Mouse (Mus musculus): Measurements from ENCODE around the gene Gm28043. TPM values are rescaled to one million over a fixed set of nuclear protein-coding genes. Genes with fewer than 3 reads are reported as not detected.

The Gm28043 gene
- polyA plus RNA-seq, 1 experiment from 2014 or later, result 1.9 TPM

DNA sequence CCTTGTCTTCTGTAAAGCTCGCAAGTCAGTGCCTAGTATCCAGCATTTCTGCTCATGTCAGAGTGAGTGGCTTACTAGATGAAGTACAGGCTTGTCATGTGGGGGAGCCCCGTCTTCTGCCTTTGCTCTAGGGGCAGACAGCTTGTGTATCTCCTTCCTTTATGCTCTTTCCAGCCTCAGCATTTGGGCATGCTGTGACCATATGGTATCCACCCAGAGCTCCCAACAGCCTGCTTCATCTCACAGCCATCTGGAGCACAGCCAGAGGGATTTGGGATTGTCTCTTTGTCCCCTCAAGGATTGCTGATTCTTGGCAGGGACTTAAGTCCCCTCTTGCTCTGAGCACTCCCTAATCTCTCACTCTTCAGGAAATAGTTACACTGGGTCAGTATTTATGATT, 65.5 kb downstream of the Gm28043 start:
- Histone ChIP-seq H3K27me3 (replicated peaks; ENCODE audit: control insufficient read depth, insufficient read depth, low read length) (no peaks in the 10 kb centered on the region), H3K4me3 (ENCODE audit: low read depth, low read length) (no peak overlapping the region), H3K36me3 (ENCODE audit: control insufficient read depth, insufficient read depth, low read length) (peaks cover 88% of the 10 kb centered on the region), H3K9me3 (replicated peaks; ENCODE audit: control insufficient read depth, low read length) (no peaks in the 10 kb centered on the region), H3K4me2 (ENCODE audit: low read length) (no peak overlapping the region), H3K27ac (ENCODE audit: low read depth, low read length) (peak overlapping the region; percentile 81), H3K4me1 (ENCODE audit: control insufficient read depth, insufficient read depth, low read length) (no peaks in the 10 kb centered on the region), H3K9ac (ENCODE audit: low read length) (no peak overlapping the region; the same call in 1 of the 2 replicates)
- ATAC-seq, result peak; percentile 94
- WGBS, result 51% methylated on average over 2 of the region's 2 CpGs
- peak; percentile 88 for DNase-seq (ENCODE audit: low spot score)

DNA sequence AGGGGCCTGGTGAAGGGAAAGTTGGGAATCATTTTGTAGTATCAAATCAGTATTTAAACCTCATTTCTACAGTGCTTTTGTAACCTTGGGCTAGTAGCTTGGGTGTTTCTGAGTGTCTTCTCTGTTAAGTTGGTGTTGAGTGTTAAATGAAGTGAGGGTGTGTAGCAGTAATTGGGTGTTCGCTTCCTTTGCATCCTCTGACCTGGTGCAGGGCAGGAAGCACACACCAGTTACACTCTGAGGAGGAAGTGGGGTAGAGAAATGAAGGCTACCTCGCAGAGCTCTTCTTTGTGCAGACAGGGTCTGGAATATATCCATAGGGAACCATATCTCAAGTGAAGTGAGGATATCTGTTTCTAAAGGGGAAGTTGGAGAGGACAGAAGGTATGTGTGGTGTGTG, 66.2 kb downstream of the Gm28043 start:
- peak overlapping the region; percentile 81 for H3K27ac ChIP-seq (ENCODE audit: low read depth, low read length)
- WGBS, result 95% methylated on average over 2 of the region's 2 CpGs
- ATAC-seq, result no peak

DNA sequence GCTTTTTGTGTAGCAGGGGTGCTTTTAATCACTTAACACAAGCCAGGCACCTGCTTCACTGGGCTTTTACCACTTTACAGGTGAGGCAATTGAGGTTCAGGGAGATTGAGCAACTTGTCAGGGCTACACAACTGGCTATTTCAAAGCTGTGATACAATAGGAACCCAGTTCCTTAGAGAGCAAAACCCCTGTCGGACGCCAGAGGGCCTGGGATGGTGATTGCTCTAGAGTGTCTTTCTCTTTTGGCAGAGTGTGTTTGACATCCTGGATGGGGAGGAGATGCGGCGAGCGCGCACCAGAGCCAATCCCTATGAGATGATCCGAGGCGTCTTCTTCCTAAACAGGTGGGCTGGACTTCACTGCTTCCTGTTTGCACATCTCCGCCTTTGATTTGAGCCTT, 67.0 kb downstream of the Gm28043 start:
- H3K9ac ChIP-seq (ENCODE audit: low read length), result no peak overlapping the region
- DNase-seq (ENCODE audit: low spot score), result no peak
- 95% methylated on average over 9 of the region's 9 CpGs for WGBS
- H3K36me3 ChIP-seq (ENCODE audit: control insufficient read depth, insufficient read depth, low read length), result peaks cover 87% of the 10 kb centered on the region
- no peak overlapping the region for H3K27ac ChIP-seq (ENCODE audit: low read depth, low read length)
- no peak overlapping the region for H3K4me2 ChIP-seq (ENCODE audit: low read length)
- H3K4me3 ChIP-seq (ENCODE audit: low read depth, low read length), result no peak overlapping the region
- H3K4me1 ChIP-seq (ENCODE audit: control insufficient read depth, insufficient read depth, low read length), result no peaks in the 10 kb centered on the region
- H3K27me3 ChIP-seq (replicated peaks; ENCODE audit: control insufficient read depth, insufficient read depth, low read length), result no peaks in the 10 kb centered on the region
- no peak for ATAC-seq
- H3K9me3 ChIP-seq (replicated peaks; ENCODE audit: control insufficient read depth, low read length), result no peaks in the 10 kb centered on the region

More for the DNA sequence above, 66.2 kb downstream of the Gm28043 start:
- no peaks in the 10 kb centered on the region for H3K27me3 ChIP-seq (replicated peaks; ENCODE audit: control insufficient read depth, insufficient read depth, low read length)
- no peak overlapping the region for H3K4me2 ChIP-seq (ENCODE audit: low read length)
- no peaks in the 10 kb centered on the region for H3K9me3 ChIP-seq (replicated peaks; ENCODE audit: control insufficient read depth, low read length)
- no peak for DNase-seq (ENCODE audit: low spot score)
- peaks cover 87% of the 10 kb centered on the region for H3K36me3 ChIP-seq (ENCODE audit: control insufficient read depth, insufficient read depth, low read length)
- H3K4me3 ChIP-seq (ENCODE audit: low read depth, low read length), result no peak overlapping the region
- H3K4me1 ChIP-seq (ENCODE audit: control insufficient read depth, insufficient read depth, low read length), result no peaks in the 10 kb centered on the region
- H3K9ac ChIP-seq (ENCODE audit: low read length), result no peak overlapping the region

DNA sequence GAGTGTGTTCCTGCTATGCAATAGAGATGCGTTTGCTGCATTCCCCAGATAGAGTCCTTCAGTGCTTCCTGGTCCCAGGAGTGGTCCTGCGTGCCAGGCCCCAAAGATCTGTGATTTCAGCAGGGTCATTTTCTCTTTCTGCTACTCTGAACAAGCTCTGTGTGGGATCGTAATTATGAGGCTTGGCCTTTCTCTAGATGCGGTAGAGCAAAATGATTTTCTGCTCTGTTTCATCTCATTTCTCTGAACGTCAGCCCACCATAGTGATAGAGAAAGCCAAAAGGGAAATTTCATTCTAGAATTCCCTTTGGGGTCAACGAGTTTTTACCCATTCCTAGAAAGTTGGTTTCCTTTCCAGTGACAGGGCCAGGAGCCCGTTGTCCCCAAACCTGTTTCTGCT, 67.6 kb downstream of the Gm28043 start:
- peaks cover 87% of the 10 kb centered on the region for H3K36me3 ChIP-seq (ENCODE audit: control insufficient read depth, insufficient read depth, low read length)
- no peak overlapping the region for H3K4me2 ChIP-seq (ENCODE audit: low read length)
- no peak overlapping the region for H3K4me3 ChIP-seq (ENCODE audit: low read depth, low read length)
- ATAC-seq (no peak), DNase-seq (ENCODE audit: low spot score) (no peak)
- no peak overlapping the region for H3K27ac ChIP-seq (ENCODE audit: low read depth, low read length)
- H3K9me3 ChIP-seq (replicated peaks; ENCODE audit: control insufficient read depth, low read length), result no peaks in the 10 kb centered on the region
- no peaks in the 10 kb centered on the region for H3K4me1 ChIP-seq (ENCODE audit: control insufficient read depth, insufficient read depth, low read length)
- H3K27me3 ChIP-seq (replicated peaks; ENCODE audit: control insufficient read depth, insufficient read depth, low read length), result no peaks in the 10 kb centered on the region
- no peak overlapping the region for H3K9ac ChIP-seq (ENCODE audit: low read length)
- 71% methylated on average over 7 of the region's 7 CpGs for WGBS

DNA sequence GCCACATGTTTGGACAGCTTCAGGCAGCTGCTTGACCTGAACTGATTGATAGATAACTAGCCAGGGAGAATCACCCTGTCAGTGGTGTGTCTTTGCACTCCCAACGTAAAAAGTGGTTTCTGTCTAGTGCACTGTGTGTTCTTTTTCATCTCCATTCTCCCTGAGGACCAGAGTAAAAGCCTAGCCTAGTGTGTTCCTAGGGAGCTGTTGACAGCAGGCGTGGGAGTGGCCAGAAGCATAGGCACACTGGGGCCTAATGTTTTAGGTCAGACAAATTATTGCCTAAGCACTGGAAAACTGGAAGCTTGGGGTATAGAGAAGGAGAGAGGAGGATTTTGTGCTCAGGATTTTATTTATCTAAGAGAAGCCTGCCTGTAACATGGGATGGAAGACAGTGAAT, 68.5 kb downstream of the Gm28043 start:
- DNase-seq (ENCODE audit: low spot score) (no peak), ATAC-seq (no peak)
- Histone ChIP-seq H3K9me3 (replicated peaks; ENCODE audit: control insufficient read depth, low read length) (no peaks in the 10 kb centered on the region), H3K4me2 (ENCODE audit: low read length) (no peak overlapping the region), H3K36me3 (ENCODE audit: control insufficient read depth, insufficient read depth, low read length) (peaks cover 89% of the 10 kb centered on the region), H3K27ac (ENCODE audit: low read depth, low read length) (no peak overlapping the region), H3K27me3 (replicated peaks; ENCODE audit: control insufficient read depth, insufficient read depth, low read length) (no peaks in the 10 kb centered on the region), H3K9ac (ENCODE audit: low read length) (no peak overlapping the region), H3K4me3 (ENCODE audit: low read depth, low read length) (no peak overlapping the region), H3K4me1 (ENCODE audit: control insufficient read depth, insufficient read depth, low read length) (no peaks in the 10 kb centered on the region)
- WGBS, result 90% methylated on average over 2 of the region's 2 CpGs

DNA sequence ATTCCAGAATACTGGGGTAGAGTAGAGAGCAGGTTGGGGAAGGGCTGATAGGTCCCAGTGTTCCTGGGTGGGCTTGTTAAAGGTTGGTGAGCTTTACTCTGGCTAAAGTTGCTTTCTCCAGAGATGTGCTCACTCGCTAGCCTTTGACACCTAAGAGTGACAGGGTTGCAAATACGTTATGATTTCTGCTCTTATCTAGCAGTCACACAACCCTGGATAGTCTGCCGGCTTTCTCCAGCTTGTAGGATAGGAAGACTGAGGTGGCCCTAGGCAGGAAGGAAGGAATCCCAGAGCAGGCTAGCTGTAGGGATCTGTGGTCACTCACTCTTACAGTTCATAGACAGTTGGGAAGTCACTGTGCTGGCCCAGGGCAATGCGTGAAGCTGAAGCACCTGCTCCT, 69.6 kb downstream of the Gm28043 start:
- 94% methylated on average over 4 of the region's 4 CpGs for WGBS
- Histone ChIP-seq H3K4me1 (ENCODE audit: control insufficient read depth, insufficient read depth, low read length) (no peaks in the 10 kb centered on the region), H3K9me3 (replicated peaks; ENCODE audit: control insufficient read depth, low read length) (no peaks in the 10 kb centered on the region), H3K36me3 (ENCODE audit: control insufficient read depth, insufficient read depth, low read length) (peaks cover 89% of the 10 kb centered on the region), H3K9ac (ENCODE audit: low read length) (no peak overlapping the region), H3K4me3 (ENCODE audit: low read depth, low read length) (no peak overlapping the region), H3K27me3 (replicated peaks; ENCODE audit: control insufficient read depth, insufficient read depth, low read length) (no peaks in the 10 kb centered on the region), H3K27ac (ENCODE audit: low read depth, low read length) (no peak overlapping the region), H3K4me2 (ENCODE audit: low read length) (no peak overlapping the region)
- ATAC-seq, result no peak
- DNase-seq (ENCODE audit: low spot score), result no peak

DNA sequence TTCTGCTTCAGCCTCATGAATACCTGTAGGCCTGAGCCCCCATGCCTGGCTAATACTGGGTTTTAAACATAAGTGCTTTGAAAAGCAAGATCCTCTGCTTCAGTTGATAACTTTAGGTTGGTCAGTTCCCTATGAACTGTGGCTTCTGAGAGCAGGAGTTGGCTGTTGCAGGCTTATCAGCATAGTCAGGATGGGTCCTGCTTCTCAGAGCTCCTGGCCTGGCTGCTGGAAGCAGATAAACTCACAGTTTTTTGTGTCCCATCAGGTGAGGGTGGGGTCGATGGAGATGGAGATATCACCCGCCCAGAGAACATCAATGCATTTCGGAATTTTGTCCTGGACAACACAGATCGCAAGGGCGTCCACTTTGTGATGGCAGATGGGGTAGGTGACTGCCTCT, 72.1 kb downstream of the Gm28043 start:
- Histone ChIP-seq H3K27me3 (replicated peaks; ENCODE audit: control insufficient read depth, insufficient read depth, low read length) (no peaks in the 10 kb centered on the region), H3K27ac (ENCODE audit: low read depth, low read length) (no peak overlapping the region), H3K4me2 (ENCODE audit: low read length) (no peak overlapping the region), H3K36me3 (ENCODE audit: control insufficient read depth, insufficient read depth, low read length) (peaks cover 89% of the 10 kb centered on the region), H3K9ac (ENCODE audit: low read length) (no peak overlapping the region), H3K4me3 (ENCODE audit: low read depth, low read length) (no peak overlapping the region), H3K4me1 (ENCODE audit: control insufficient read depth, insufficient read depth, low read length) (no peaks in the 10 kb centered on the region), H3K9me3 (replicated peaks; ENCODE audit: control insufficient read depth, low read length) (no peaks in the 10 kb centered on the region)
- DNase-seq (ENCODE audit: low spot score), result no peak
- 95% methylated on average over 5 of the region's 5 CpGs for WGBS
- no peak for ATAC-seq

DNA sequence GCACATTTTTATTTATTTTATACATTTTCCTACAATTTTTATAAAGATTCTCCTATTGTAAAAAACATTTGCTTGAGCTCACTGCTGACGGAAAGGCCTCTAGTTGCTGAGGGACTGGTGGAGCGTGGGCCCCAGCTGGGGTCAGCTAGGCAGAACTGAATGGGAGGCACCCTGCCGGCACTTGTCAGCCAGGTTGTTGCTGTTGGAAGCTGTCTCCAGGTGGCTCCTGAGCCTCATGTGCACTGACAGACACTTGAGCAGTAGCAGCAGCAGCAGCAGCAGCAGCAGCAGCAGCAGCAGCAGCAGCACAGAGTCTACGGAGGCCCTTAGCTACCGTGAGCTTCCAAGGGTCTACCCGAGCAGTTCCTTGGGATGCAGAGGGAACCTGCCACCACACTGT, 72.7 kb downstream of the Gm28043 start:
- Histone ChIP-seq H3K9ac (ENCODE audit: low read length) (no peak overlapping the region), H3K27ac (ENCODE audit: low read depth, low read length) (no peak overlapping the region), H3K27me3 (replicated peaks; ENCODE audit: control insufficient read depth, insufficient read depth, low read length) (no peaks in the 10 kb centered on the region), H3K9me3 (replicated peaks; ENCODE audit: control insufficient read depth, low read length) (no peaks in the 10 kb centered on the region), H3K4me2 (ENCODE audit: low read length) (no peak overlapping the region), H3K4me1 (ENCODE audit: control insufficient read depth, insufficient read depth, low read length) (no peaks in the 10 kb centered on the region), H3K4me3 (ENCODE audit: low read depth, low read length) (no peak overlapping the region), H3K36me3 (ENCODE audit: control insufficient read depth, insufficient read depth, low read length) (peaks cover 83% of the 10 kb centered on the region)
- DNase-seq (ENCODE audit: low spot score), result no peak
- ATAC-seq, result no peak
- 82% methylated on average over 6 of the region's 6 CpGs for WGBS

DNA sequence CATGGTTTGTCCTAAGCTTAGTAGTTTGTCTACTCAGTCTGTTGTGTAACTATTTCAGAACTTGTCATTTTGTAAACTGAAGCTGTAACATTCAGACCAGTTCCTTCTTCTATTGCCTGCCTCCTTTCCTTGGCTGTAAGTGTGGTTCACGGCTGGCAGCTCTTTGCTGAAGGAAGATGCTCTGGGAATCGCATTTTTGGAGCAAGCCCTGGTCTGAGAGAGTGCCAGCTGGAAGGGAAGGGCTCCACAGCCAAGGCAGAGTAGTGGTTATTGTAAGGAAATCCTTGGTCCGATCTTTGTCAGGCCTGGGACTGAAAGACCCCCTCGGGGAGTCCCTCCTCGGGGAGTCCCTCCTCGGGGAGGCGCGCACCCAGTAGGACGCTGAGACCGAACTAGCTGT, 73.9 kb downstream of the Gm28043 start:
- Histone ChIP-seq H3K4me3 (ENCODE audit: low read depth, low read length) (no peak overlapping the region), H3K27me3 (replicated peaks; ENCODE audit: control insufficient read depth, insufficient read depth, low read length) (no peaks in the 10 kb centered on the region), H3K9ac (ENCODE audit: low read length) (no peak overlapping the region), H3K4me2 (ENCODE audit: low read length) (no peak overlapping the region), H3K27ac (ENCODE audit: low read depth, low read length) (no peak overlapping the region), H3K36me3 (ENCODE audit: control insufficient read depth, insufficient read depth, low read length) (peaks cover 77% of the 10 kb centered on the region), H3K9me3 (replicated peaks; ENCODE audit: control insufficient read depth, low read length) (no peaks in the 10 kb centered on the region), H3K4me1 (ENCODE audit: control insufficient read depth, insufficient read depth, low read length) (no peaks in the 10 kb centered on the region)
- WGBS, result 90% methylated on average over 10 of the region's 10 CpGs
- no peak for DNase-seq (ENCODE audit: low spot score)
- ATAC-seq, result no peak
